Mouse (Mus musculus): ENCODE data around the gene Lin7c. TPM values are rescaled to one million over a fixed set of nuclear protein-coding genes. Genes with fewer than 3 reads are reported as not detected.

The Lin7c gene
- polyA plus RNA-seq, 1 experiment from 2014 or later = 256 TPM

DNA sequence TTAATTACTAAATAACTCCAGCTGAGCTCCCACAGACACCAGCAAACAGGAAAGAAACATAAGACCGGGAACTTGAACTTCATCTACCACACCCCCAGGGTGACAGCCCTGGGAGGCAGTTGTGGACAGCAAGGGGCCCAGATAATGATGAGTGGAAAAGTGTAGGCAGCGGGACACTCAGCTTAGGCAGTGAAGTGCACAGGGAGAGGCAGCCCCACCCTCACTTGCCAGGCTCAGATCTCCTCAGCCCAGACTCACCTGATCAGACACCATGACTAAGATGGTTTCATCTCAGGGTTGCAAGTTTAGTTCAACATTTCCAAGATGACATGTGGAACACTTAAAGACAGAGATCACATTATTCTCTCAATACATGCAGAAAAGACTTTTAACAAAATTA, 18.5 kb downstream of the Lin7c start:
- Histone ChIP-seq H3K4me2 (ENCODE audit: low read length) (no peak overlapping the region), H3K9me3 (replicated peaks; ENCODE audit: control insufficient read depth, low read length, poor library complexity, severe bottlenecking) (peaks cover 3% of the 10 kb centered on the region; the same call in 1 of the 2 replicates), H3K4me3 (ENCODE audit: low read depth, low read length) (no peak overlapping the region), H3K4me1 (ENCODE audit: control insufficient read depth, insufficient read depth, low read length) (no peaks in the 10 kb centered on the region), H3K36me3 (ENCODE audit: control insufficient read depth, insufficient read depth, low read length) (no peaks in the 10 kb centered on the region), H3K27ac (ENCODE audit: low read length) (no peak overlapping the region), H3K9ac (ENCODE audit: low read depth, low read length) (no peak overlapping the region), H3K27me3 (ENCODE audit: control insufficient read depth, insufficient read depth, low read depth, low read length) (no peaks in the 10 kb centered on the region)
- no peak for ATAC-seq
- 88% methylated on average over 2 of the region's 2 CpGs for WGBS

DNA sequence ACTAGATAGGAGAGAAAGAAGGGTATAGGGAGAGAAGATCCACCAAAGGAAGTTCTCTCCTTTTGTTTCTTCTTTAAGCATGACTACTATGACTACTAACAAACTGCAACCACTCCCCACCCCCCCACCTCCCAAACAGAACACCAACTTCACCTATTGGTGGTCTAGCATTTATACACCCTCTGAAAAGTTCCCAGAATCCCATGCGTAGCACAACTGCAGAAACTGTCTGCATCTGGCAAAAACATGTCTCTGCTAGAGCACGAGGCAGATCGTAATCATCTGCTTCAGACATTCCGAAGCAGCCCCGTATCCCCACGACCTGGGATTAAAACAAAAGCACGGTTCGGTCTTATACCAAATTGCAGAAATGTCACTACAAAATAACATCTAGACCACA, 21.6 kb downstream of the Lin7c start:
- Histone ChIP-seq H3K9me3 (replicated peaks; ENCODE audit: control insufficient read depth, low read length, poor library complexity, severe bottlenecking) (peaks cover 3% of the 10 kb centered on the region; the same call in 1 of the 2 replicates), H3K4me1 (ENCODE audit: control insufficient read depth, insufficient read depth, low read length) (no peaks in the 10 kb centered on the region), H3K4me3 (ENCODE audit: low read depth, low read length) (no peak overlapping the region), H3K9ac (ENCODE audit: low read depth, low read length) (no peak overlapping the region), H3K27ac (ENCODE audit: low read length) (no peak overlapping the region), H3K4me2 (ENCODE audit: low read length) (no peak overlapping the region), H3K27me3 (ENCODE audit: control insufficient read depth, insufficient read depth, low read depth, low read length) (no peaks in the 10 kb centered on the region), H3K36me3 (ENCODE audit: control insufficient read depth, insufficient read depth, low read length) (no peaks in the 10 kb centered on the region)
- no peak for ATAC-seq
- 96% methylated on average over 8 of the region's 8 CpGs for WGBS

- Histone ChIP-seq H3K4me1 (ENCODE audit: control insufficient read depth, insufficient read depth, low read length) (no peaks in the 10 kb centered on the region), H3K9ac (ENCODE audit: low read depth, low read length) (no peak overlapping the region), H3K27me3 (ENCODE audit: control insufficient read depth, insufficient read depth, low read depth, low read length) (no peaks in the 10 kb centered on the region), H3K27ac (ENCODE audit: low read length) (no peak overlapping the region), H3K9me3 (replicated peaks; ENCODE audit: control insufficient read depth, low read length, poor library complexity, severe bottlenecking) (peaks cover 3% of the 10 kb centered on the region; the same call in 1 of the 2 replicates), H3K4me3 (ENCODE audit: low read depth, low read length) (no peak overlapping the region), H3K4me2 (ENCODE audit: low read length) (no peak overlapping the region), H3K36me3 (ENCODE audit: control insufficient read depth, insufficient read depth, low read length) (no peaks in the 10 kb centered on the region)
- WGBS = 83% methylated on average over 12 of the region's 12 CpGs
- ATAC-seq = no peak
Observed at GRCm38 (mm10) chr2:109912766-109913165, 22.1 kb downstream of the Lin7c start.

DNA sequence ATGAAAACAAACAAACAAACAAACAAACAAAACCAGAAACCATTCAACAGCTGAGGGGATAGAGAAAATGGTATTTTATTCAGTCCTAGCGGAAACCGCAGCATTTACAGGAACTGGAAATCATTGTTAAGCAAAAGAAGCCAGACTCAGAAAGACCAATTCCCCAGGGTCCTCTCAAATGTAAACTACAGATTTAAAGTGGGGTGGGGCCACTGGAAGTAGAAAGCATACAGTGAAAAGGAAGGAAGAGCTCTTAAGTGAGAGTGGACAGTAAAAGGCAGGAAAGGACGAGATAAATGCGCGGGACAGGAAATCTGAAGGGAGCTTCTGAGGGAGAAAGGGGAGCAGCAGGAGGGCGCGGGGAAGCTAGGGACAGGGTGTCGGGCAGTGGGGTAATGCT, 22.6 kb downstream of the Lin7c start:
- no peaks in the 10 kb centered on the region for H3K27me3 ChIP-seq (ENCODE audit: control insufficient read depth, insufficient read depth, low read depth, low read length)
- H3K9ac ChIP-seq (ENCODE audit: low read depth, low read length) = no peak overlapping the region
- WGBS = 79% methylated on average over 8 of the region's 8 CpGs
- H3K4me1 ChIP-seq (ENCODE audit: control insufficient read depth, insufficient read depth, low read length) = no peaks in the 10 kb centered on the region
- H3K9me3 ChIP-seq (replicated peaks; ENCODE audit: control insufficient read depth, low read length, poor library complexity, severe bottlenecking) = peaks cover 3% of the 10 kb centered on the region; the same call in 1 of the 2 replicates
- H3K36me3 ChIP-seq (ENCODE audit: control insufficient read depth, insufficient read depth, low read length) = no peaks in the 10 kb centered on the region
- no peak overlapping the region for H3K4me3 ChIP-seq (ENCODE audit: low read depth, low read length)
- no peak overlapping the region for H3K4me2 ChIP-seq (ENCODE audit: low read length)
- ATAC-seq = no peak
- H3K27ac ChIP-seq (ENCODE audit: low read length) = no peak overlapping the region

GRCm38 (mm10) chr2:109914601-109915000, 23.9 kb downstream of the Lin7c start:
- Histone ChIP-seq H3K9ac (ENCODE audit: low read depth, low read length) (no peak overlapping the region), H3K4me3 (ENCODE audit: low read depth, low read length) (no peak overlapping the region), H3K27me3 (ENCODE audit: control insufficient read depth, insufficient read depth, low read depth, low read length) (no peaks in the 10 kb centered on the region), H3K9me3 (replicated peaks; ENCODE audit: control insufficient read depth, low read length, poor library complexity, severe bottlenecking) (peaks cover 3% of the 10 kb centered on the region; the same call in 1 of the 2 replicates), H3K27ac (ENCODE audit: low read length) (no peak overlapping the region), H3K36me3 (ENCODE audit: control insufficient read depth, insufficient read depth, low read length) (no peaks in the 10 kb centered on the region), H3K4me2 (ENCODE audit: low read length) (no peak overlapping the region), H3K4me1 (ENCODE audit: control insufficient read depth, insufficient read depth, low read length) (peaks cover 10% of the 10 kb centered on the region)
- no peak for ATAC-seq

- WGBS = 4% methylated on average over 11 of the region's 11 CpGs
- peak overlapping the region; percentile 90; the same call in 1 of the 2 replicates for H3K27ac ChIP-seq (ENCODE audit: low read length)
- H3K9me3 ChIP-seq (replicated peaks; ENCODE audit: control insufficient read depth, low read length, poor library complexity, severe bottlenecking) = no peaks in the 10 kb centered on the region
- no peaks in the 10 kb centered on the region for H3K27me3 ChIP-seq (ENCODE audit: control insufficient read depth, insufficient read depth, low read depth, low read length)
- no peak for ATAC-seq
- no peak overlapping the region for H3K9ac ChIP-seq (ENCODE audit: low read depth, low read length)
- H3K4me1 ChIP-seq (ENCODE audit: control insufficient read depth, insufficient read depth, low read length) = peaks cover 26% of the 10 kb centered on the region
- H3K4me2 ChIP-seq (ENCODE audit: low read length) = peak overlapping the region; percentile 74
- H3K4me3 ChIP-seq (ENCODE audit: low read depth, low read length) = peak overlapping the region; percentile 83
- H3K36me3 ChIP-seq (ENCODE audit: control insufficient read depth, insufficient read depth, low read length) = no peaks in the 10 kb centered on the region
Observed at GRCm38 (mm10) chr2:109916782-109917495, 26.3 kb downstream of the Lin7c start.

DNA sequence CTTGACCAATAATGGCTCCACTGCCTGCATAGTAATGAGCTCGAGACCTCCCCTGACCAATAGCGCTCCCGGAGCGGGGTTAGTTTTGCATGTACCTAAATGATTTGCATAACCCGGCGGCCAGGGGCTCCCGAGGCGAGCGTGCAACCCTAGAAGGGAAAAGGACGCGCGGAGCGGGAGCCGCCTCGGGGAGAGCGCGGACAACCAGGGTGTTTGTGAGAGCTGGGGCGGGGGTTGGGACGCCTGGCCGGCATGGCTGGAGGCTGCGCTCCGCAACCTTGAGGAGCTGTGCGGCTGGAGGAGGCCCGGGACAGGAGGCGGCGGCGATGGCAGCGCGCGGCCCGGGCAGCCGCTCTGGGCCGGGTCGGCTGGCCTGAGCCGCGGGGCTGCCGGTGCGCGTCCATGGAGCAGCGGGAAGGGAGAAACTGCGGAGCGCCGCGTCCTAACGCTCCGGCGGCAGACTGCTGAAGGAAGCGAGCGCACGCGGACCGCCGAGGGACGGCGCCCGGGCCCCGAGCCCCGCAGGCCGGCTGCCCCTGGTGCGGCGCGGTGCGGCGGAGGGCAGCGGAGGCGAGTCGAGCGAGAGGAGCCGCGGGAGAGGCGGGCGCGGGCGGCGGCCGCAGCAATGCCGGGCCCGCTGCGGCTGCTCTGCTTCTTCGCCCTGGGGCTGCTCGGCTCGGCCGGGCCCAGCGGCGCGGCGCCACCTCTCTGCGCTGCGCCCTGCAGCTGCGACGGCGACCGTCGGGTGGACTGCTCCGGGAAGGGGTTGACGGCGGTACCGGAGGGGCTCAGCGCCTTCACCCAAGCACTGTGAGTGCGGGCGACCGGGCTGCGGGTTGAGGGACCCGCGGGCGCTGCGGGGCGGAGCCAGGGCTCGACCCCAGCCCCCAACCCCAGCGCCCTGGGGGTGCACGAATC, 27.1 kb downstream of the Lin7c start, which contains the start of gene Lgr4:
Lgr4 (plus strand) TSS at position 152 of the 918 bp plus-strand sequence.
- Histone ChIP-seq H3K9ac (ENCODE audit: low read depth, low read length) (peak within 1 kb of the TSS; percentile 88), H3K27me3 (ENCODE audit: control insufficient read depth, insufficient read depth, low read depth, low read length) (no peaks in the 10 kb centered on the region), H3K9me3 (replicated peaks; ENCODE audit: control insufficient read depth, low read length, poor library complexity, severe bottlenecking) (no peaks in the 10 kb centered on the region), H3K27ac (ENCODE audit: low read length) (peak within 1 kb of the TSS; percentile 90), H3K4me1 (ENCODE audit: control insufficient read depth, insufficient read depth, low read length) (peaks cover 26% of the 10 kb centered on the region), H3K4me3 (ENCODE audit: low read depth, low read length) (peak within 1 kb of the TSS; percentile 83), H3K4me2 (ENCODE audit: low read length) (peak within 1 kb of the TSS; percentile 74), H3K36me3 (ENCODE audit: control insufficient read depth, insufficient read depth, low read length) (no peaks in the 10 kb centered on the region)
- 0% methylated on average over 106 of the region's 111 CpGs for WGBS
- peak; percentile 98 for ATAC-seq

DNA sequence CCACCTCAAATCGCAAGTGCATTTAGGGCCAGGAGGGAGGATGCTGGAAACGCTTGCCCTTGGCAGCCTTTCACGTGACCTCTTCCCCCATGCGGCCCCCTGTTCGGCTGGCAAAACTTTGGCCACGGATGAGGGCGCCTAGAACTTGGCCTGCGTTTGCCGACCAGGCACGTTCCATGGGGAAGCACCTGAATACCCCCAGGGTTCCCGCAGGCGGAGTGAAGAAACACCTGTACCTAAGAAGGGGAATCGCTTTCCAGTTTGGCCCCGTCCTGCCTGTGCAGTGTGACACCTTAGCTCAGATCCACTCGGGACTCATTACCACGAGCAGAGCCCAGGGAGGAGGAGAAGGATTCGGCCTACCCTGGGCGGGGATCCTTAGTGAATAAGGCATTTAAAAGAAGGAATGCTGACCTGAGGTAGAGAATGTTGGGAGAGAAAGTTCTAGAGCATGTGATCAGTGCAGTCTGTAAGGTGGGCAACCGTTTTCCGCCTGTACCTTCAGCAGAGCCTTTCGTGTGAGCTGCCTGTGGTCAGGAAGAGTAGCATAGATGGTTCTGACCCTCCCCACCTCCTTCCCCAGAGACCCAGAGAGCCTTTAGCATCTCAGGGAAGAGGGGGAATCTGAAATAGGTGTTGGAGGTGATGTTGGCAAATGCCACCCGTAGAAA, 28.1 kb downstream of the Lin7c start:
- Histone ChIP-seq H3K4me3 (ENCODE audit: low read depth, low read length) (peak overlapping the region; percentile 83), H3K4me1 (ENCODE audit: control insufficient read depth, insufficient read depth, low read length) (peaks cover 26% of the 10 kb centered on the region), H3K36me3 (ENCODE audit: control insufficient read depth, insufficient read depth, low read length) (no peaks in the 10 kb centered on the region), H3K27ac (ENCODE audit: low read length) (no peak overlapping the region), H3K4me2 (ENCODE audit: low read length) (peak overlapping the region; percentile 74), H3K9me3 (replicated peaks; ENCODE audit: control insufficient read depth, low read length, poor library complexity, severe bottlenecking) (no peaks in the 10 kb centered on the region), H3K27me3 (ENCODE audit: control insufficient read depth, insufficient read depth, low read depth, low read length) (no peaks in the 10 kb centered on the region), H3K9ac (ENCODE audit: low read depth, low read length) (peak overlapping the region; percentile 88)
- WGBS = 6% methylated on average over 22 of the region's 22 CpGs
- ATAC-seq = no peak

All from midbrain, embryonic 16.5 days (tissue).